Mouse (Mus musculus): ENCODE data around the gene Pum3. TPM values are rescaled to one million over a fixed set of nuclear protein-coding genes. Genes with fewer than 3 reads are reported as not detected.

The Pum3 gene
- 90.8 TPM for polyA plus RNA-seq (2017; shearing (Covaris generic))

DNA sequence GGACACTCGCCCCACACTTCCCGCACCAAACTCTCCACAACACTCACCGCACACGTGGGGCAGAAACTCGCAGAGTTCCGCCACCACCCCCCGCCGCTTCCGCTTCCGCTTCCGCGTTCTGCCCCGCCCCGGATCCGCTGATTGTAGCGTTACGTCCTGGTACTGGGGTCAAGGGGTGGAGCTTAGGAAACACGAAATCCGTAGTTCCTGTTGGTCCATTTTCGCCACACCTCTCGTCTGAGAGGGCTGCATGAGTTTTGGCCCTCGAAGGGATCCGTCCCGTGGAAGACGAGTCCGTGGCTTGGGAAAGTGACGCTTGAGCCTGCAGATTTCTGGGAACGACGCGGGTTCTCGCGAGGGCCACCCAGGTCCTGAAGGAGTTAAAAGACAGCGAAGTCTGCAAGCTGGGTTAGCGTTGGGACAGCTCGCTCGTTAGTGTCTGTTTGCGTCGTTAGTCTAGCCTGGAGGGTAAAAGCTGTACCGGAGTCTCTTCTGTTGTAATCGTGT lies at the start of gene Pum3:
Gene Pum3, minus strand, starts transcription at position 81 of the 507 bp plus-strand sequence.

Other genes starting within 250 kb of the Pum3 start
- gene Vldlr, start 213.3 kb downstream of the Pum3 start, polyA plus RNA-seq (2017; shearing (Covaris generic)), result not detected
- gene Kcnv2, start 107.2 kb downstream of the Pum3 start, polyA plus RNA-seq (2017; shearing (Covaris generic)), result not detected